14 mouse cellular contexts compared by ENCODE assay signal in the genomic region with DNA sequence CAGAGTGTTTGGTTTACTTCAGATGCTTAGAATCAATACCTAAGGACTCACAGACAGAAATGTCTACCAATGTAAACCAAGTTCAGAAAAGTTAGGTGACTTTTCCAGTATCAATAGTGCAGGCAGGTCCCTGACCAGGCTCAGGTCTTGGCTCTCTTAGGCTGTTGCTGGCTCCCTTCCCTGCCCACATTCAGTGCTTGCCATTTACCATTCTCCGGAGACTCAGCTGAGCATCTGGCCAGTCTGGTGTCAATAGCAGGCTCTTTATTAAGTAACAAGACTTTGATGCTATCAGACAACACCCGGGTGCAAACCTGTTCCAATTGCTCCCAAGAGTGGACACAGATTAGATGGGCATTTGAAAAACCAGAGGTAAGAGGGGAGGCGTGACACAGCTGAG. TPM values are rescaled to one million over a fixed set of nuclear protein-coding genes. Genes with fewer than 3 reads are reported as not detected.
DNase-seq lines count a peak whose midpoint lies in the region; ATAC-seq lines count a peak whose summit lies in the region.
"Had no signal": no experiment of that assay in that cellular context is flagged by ENCODE, and none has a peak within 500 bp of the region (broad histone marks: within the 10 kb centered on the region; RNA-seq: fewer than 3 reads in every experiment).

No protein-coding gene starts in this region.

- H3K4me3 ChIP-seq in hindbrain, embryonic 15.5 days = no peak overlapping the region
- no peak overlapping the region for H3K4me3 ChIP-seq in hindbrain, embryonic 11.5 days (ENCODE audit: low read depth, low read length)
- H3K4me3 ChIP-seq: embryonic facial prominence, embryonic 13.5 days; heart, embryonic 13.5 days had no signal

- no peaks in the 10 kb centered on the region for H3K9me3 ChIP-seq in hindbrain, embryonic 15.5 days
- H3K9me3 ChIP-seq in hindbrain, embryonic 11.5 days (ENCODE audit: control insufficient read depth, low read length) = no peaks in the 10 kb centered on the region
- H3K9me3 ChIP-seq: embryonic facial prominence, embryonic 13.5 days; heart, embryonic 13.5 days had no signal

- H3K9ac ChIP-seq in hindbrain, embryonic 15.5 days = no peak overlapping the region
- H3K9ac ChIP-seq in hindbrain, embryonic 11.5 days (ENCODE audit: low read depth, low read length) = no peak overlapping the region
- H3K9ac ChIP-seq: embryonic facial prominence, embryonic 13.5 days; heart, embryonic 13.5 days had no signal

- H3K27ac ChIP-seq in hindbrain, embryonic 15.5 days (replicated peaks) = peak overlapping the region; percentile 73; the same call in 1 of the 2 replicates
- H3K27ac ChIP-seq in hindbrain, embryonic 11.5 days (ENCODE audit: low read depth, low read length) = no peak overlapping the region
- H3K27ac ChIP-seq: embryonic facial prominence, embryonic 13.5 days; heart, embryonic 13.5 days had no signal

- H3K4me1 ChIP-seq in hindbrain, embryonic 15.5 days (replicated peaks) = peaks cover 53% of the 10 kb centered on the region
- H3K4me1 ChIP-seq in hindbrain, embryonic 11.5 days (replicated peaks; ENCODE audit: control insufficient read depth, insufficient read depth, low read length) = peaks cover 2% of the 10 kb centered on the region; the same call in 1 of the 2 replicates

- peak; percentile 46 for DNase-seq in adrenal gland, postnatal 14 days
- DNase-seq in adrenal gland, postnatal 4 days (ENCODE audit: low spot score in 2 of 2) = no peak
- DNase-seq in hindbrain, embryonic 11.5 days (ENCODE audit: low spot score) = no peak
- peak; percentile 44 for DNase-seq in 3T3-L1 (ENCODE audit: low read depth, low spot score)
- peak; percentile 64 to 66 for DNase-seq in cerebellum, postnatal 14 days
- DNase-seq in heart, postnatal 25 days (ENCODE audit: low spot score) = no peak
- DNase-seq in embryo, embryonic 11 days = no peak
- DNase-seq: adrenal gland, adult 8-10 months; gastrocnemius, postnatal 14 days; kidney, adult 9 months; right cerebral cortex, postnatal 25 days had no signal

- 36% methylated on average over 3 of the region's 3 CpGs for WGBS in hindbrain, embryonic 15.5 days
- WGBS in hindbrain, embryonic 11.5 days = 75% methylated on average over 3 of the region's 3 CpGs

- no peak for ATAC-seq in hindbrain, embryonic 15.5 days (ENCODE audit: low FRiP score, low read depth)
- no peak for ATAC-seq in hindbrain, embryonic 11.5 days (ENCODE audit: low FRiP score)

- no peaks in the 10 kb centered on the region for H3K36me3 ChIP-seq in hindbrain, embryonic 15.5 days
- no peaks in the 10 kb centered on the region for H3K36me3 ChIP-seq in hindbrain, embryonic 11.5 days (ENCODE audit: control insufficient read depth, insufficient read depth, low read length)
- H3K36me3 ChIP-seq: embryonic facial prominence, embryonic 13.5 days; heart, embryonic 13.5 days had no signal

- intact Hi-C loops in heart, postnatal 25 days (cut with DNase I) = no loop called here

- no peak overlapping the region for H3K4me2 ChIP-seq in hindbrain, embryonic 15.5 days
- H3K4me2 ChIP-seq in hindbrain, embryonic 11.5 days (replicated peaks; ENCODE audit: low read depth, low read length) = no peak overlapping the region
- H3K4me2 ChIP-seq: embryonic facial prominence, embryonic 13.5 days; heart, embryonic 13.5 days had no signal

- no peaks in the 10 kb centered on the region for H3K27me3 ChIP-seq in hindbrain, embryonic 15.5 days
- no peaks in the 10 kb centered on the region for H3K27me3 ChIP-seq in hindbrain, embryonic 11.5 days (ENCODE audit: control insufficient read depth, insufficient read depth, low read length)
- H3K27me3 ChIP-seq: embryonic facial prominence, embryonic 13.5 days; heart, embryonic 13.5 days had no signal

RNA-seq across cellular contexts. Expression of a gene that starts 13.7 kb away (rescaled TPM):
- total RNA-seq in adrenal gland, postnatal 14 days (2021) = 5.8 and 6.0 TPM in 2 replicates
- total RNA-seq in adrenal gland, postnatal 4 days (2021) = 1 to 10 TPM; 6.6 TPM
- polyA plus RNA-seq in hindbrain, embryonic 15.5 days (2015; fragmentation: Nextera tagmentation; extraction: Ambion mirVana) = 12.4 and 14.0 TPM in 2 replicates
- polyA plus RNA-seq in hindbrain, embryonic 11.5 days (2014; fragmentation: Nextera tagmentation; extraction: Ambion mirVana) = 2.3 and 2.7 TPM in 2 replicates
- total RNA-seq in heart, postnatal 25 days (2021) = 1 to 10 TPM; 3.9 to 4.3 TPM

Comparison
In these comparisons a context has a peak if more than half of its experiments do, and no peak if none do; other contexts are left out.
1. DNase-seq: peak in adrenal gland, postnatal 14 days (single experiment), 3T3-L1 (single experiment) and cerebellum, postnatal 14 days (2 of 2); none in adrenal gland, postnatal 4 days (0 of 2), hindbrain, embryonic 11.5 days (single experiment), heart, postnatal 25 days (single experiment) and embryo, embryonic 11 days (single experiment).